Mouse (Mus musculus) kidney, adult 18-20 months (tissue): ENCODE data around the gene Ppm1e.

Source experiments
- DNase-seq: peaks from one replicate; pipeline ENCODE4 v3.0.0; 2021

The Ppm1e gene

GRCm38 (mm10) chr11:87358331-87359261 lies at the start of gene Ppm1e:
Gene Ppm1e, minus strand, starts transcription at chr11:87359023.
- DNase-seq: peak; percentile 71

- DNase-seq: peak; percentile 3
Observed at GRCm38 (mm10) chr11:87404876-87405275, 46.1 kb upstream of the Ppm1e start, which contains the start of the genes Rad51c and Tex14. Gene Rad51c, minus strand, starts transcription at chr11:87404954. Gene Tex14, plus strand, starts transcription at chr11:87405065.

GRCm38 (mm10) chr11:87404111-87404853 lies 45.5 kb upstream of the Ppm1e start:
- peak; percentile 97 for DNase-seq

- DNase-seq: no peak
Observed at GRCm38 (mm10) chr11:87398402-87398801, 39.6 kb upstream of the Ppm1e start.

GRCm38 (mm10) chr11:87393855-87394254 lies 35.0 kb upstream of the Ppm1e start:
- DNase-seq: peak; percentile 25

- DNase-seq: no peak
Observed at GRCm38 (mm10) chr11:87385676-87386075, 26.9 kb upstream of the Ppm1e start.

- no peak for DNase-seq
Observed at GRCm38 (mm10) chr11:87384551-87384950, 25.7 kb upstream of the Ppm1e start.

GRCm38 (mm10) chr11:87367865-87368580 lies 9.2 kb upstream of the Ppm1e start:
- DNase-seq: no peak

GRCm38 (mm10) chr11:87367061-87367460 lies 8.2 kb upstream of the Ppm1e start:
- no peak for DNase-seq

- DNase-seq: no peak
Observed at GRCm38 (mm10) chr11:87365120-87365519, 6.3 kb upstream of the Ppm1e start.

GRCm38 (mm10) chr11:87359262-87359612 lies 414 bp upstream of the Ppm1e start:
- DNase-seq: no peak

GRCm38 (mm10) chr11:87357317-87358300 lies 1.2 kb downstream of the Ppm1e start:
- peak; percentile 8 for DNase-seq

- DNase-seq: no peak
Observed at GRCm38 (mm10) chr11:87354861-87355260, 4.0 kb downstream of the Ppm1e start.

GRCm38 (mm10) chr11:87353646-87354170 lies 5.1 kb downstream of the Ppm1e start:
- DNase-seq: no peak

GRCm38 (mm10) chr11:87326381-87326780 lies 32.4 kb downstream of the Ppm1e start:
- no peak for DNase-seq

GRCm38 (mm10) chr11:87322558-87322957 lies 36.3 kb downstream of the Ppm1e start:
- no peak for DNase-seq

- DNase-seq: no peak
Observed at GRCm38 (mm10) chr11:87320007-87320406, 38.8 kb downstream of the Ppm1e start.

GRCm38 (mm10) chr11:87318956-87319708 lies 39.7 kb downstream of the Ppm1e start:
- DNase-seq: no peak

GRCm38 (mm10) chr11:87313533-87313932 lies 45.3 kb downstream of the Ppm1e start:
- no peak for DNase-seq

GRCm38 (mm10) chr11:87310309-87310708 lies 48.5 kb downstream of the Ppm1e start:
- no peak for DNase-seq
